Mouse (Mus musculus) right cerebral cortex, postnatal 36 days (tissue): ENCODE measurements at regions not wholly inside any gene's neighbourhood (a gene's known extent, or its start where the extent isn't known, plus 50 kb on each side); places are given as distances from the start of the nearest gene placed in this dataset.

ENCODE experiments used
- DNase-seq, 2 experiments: peaks; one replicate each; pipeline ENCODE4 v3.0.0; 2022; ENCODE audit warnings: low spot score in 2 of 2, mixed read lengths in 1 of 2

DNA sequence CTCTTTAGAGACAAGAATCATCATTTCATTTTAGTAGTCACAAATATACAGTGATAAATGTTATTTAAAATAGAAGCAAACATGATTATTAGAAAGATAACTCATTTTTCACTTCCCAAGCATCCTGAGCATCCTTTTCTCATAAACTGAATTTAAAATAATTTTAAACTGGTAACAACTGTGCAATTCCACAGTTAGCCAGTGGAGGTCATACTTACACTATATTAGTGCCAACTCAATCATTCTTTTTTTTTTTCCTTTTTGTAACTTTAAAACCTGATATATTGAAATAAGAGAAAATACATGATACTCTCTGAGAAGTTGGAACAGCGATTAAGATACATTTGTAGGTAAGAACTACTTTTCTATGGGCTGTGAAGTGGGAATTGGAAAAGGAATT is 113.2 kb upstream of the Gm17509 start:
- DNase-seq: no peak

DNA sequence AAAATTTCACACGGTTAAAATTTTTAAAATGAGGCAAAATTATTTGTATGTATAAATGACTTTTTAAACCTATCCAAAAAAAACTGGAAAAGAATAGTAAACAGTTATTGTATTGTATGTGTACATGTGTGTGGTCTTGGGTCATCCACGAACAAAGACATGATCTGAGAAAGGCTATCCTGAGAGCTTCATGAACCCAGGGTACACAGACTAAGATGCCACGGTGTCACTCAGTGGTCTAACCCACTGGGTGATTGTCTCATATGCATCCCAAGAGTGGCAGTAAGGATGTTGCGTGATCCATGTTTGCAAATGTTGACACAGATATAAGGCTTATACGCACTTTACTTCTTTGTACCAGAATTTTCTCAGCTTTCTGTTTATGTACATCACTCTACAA is 113.7 kb upstream of the Gm17509 start:
- no peak for DNase-seq

GRCm38 (mm10) chr13:117381086-117381595 is 160.3 kb upstream of the Gm17509 start:
- DNase-seq: no peak

GRCm38 (mm10) chr13:117383480-117384137 is 162.7 kb upstream of the Gm17509 start:
- DNase-seq: no peak

- DNase-seq: no peak
These were observed 169.4 kb upstream of the Gm17509 start for GRCm38 (mm10) chr13:117390287-117390686.

DNA sequence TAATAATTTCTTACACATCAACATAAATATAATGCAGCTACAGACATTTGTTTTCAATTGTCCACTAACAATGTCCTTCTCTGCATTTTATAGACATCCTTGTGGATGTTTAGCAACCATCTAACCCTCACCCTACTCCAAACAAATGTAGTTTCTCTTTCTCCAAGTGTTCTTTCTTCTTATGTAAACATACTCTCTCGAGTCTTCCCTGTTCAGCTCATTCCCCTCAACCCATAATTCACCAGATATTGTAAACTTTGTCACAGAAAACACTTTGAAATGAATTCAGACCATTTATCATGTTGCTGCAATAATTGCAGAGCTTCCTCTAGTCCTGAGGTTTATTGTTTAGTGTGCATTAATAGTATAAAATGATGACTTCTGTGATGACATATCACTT is 172.6 kb upstream of the Gm17509 start:
- DNase-seq: no peak

DNA sequence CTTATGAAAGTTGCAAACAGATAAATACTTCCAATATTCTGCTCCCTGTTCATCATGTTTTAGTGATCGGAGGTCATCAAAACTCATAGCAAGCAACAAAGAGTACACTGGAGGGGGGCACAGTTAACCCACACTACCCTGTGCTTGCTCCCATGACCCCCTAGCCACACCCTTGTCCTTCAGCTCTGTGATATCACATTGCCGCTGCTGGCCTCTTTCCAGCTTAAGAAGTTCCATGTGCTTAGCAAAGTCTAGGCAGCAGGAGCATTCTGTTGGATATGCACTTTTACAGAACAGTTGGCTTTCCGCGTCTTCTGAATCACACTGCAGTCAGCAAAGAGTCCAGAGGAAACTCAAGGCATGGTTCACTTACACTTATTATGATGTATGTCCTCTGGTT is 180.4 kb upstream of the Gm17509 start:
- peak in 1 of 2 experiments; percentile 1 for DNase-seq

GRCm38 (mm10) chr13:117409940-117410339 is 189.1 kb upstream of the Gm17509 start:
- no peak for DNase-seq

GRCm38 (mm10) chr13:117413616-117414015 is 188.5 kb upstream of the Hcn1 start:
- no peak for DNase-seq

DNA sequence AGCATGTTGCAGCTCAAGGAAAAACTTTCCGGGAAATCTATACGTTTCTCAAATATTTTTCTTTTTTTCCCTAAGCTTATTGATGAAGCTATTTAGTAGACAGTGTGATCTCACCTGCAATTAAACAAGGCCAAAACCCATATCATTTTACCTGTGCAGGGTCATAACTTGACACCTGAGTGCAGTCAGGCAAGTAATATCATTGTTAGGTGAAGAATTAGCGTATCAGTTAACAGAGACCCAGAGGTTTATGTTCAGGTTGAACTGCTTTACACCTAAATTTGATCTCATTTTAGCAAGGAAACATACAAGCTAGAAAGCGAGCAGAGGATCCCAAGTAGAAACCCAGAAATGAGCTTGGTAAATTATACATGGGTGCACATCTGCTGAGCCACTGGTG is 178.6 kb upstream of the Hcn1 start:
- no peak for DNase-seq

DNA sequence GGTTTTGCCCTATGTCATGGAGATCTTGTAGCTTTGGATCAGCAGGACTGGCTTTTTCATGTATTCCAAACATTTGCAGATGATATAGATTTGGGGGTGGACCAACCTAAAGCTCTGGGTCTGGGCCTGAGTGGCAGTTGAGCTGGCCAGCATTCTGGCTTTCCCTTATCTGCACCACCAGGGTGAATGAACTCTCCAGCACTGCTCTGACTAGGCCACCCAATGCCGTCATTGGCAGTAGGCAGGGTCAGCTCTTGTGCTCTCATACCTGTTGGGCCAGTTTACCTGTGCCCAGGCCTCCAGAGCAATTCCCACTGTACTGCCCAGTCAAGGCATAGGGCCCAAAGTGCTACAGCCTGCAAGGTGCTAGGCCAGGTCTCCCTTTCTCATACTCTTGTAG is 177.1 kb upstream of the Hcn1 start:
- DNase-seq: no peak

GRCm38 (mm10) chr13:117467407-117467806 is 134.7 kb upstream of the Hcn1 start:
- DNase-seq: no peak

DNA sequence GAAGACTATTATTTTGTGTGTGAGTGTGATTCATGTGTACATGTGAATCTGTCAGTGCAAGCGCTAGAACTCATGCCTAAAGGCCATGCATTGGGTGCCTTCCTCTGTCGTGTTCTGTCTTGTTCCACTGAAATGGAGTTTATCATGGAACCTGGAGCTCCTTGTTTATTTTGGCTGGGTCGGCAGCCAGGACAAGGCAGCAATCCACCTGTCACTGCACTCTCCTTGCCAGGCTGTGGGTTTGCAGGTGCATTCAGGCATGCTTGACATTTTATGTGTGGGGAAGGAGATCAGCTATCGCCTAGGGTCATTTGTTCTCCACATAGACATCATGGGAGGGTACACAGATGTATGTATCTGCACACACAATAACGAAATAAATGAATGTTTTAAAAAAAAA is 129.4 kb upstream of the Hcn1 start:
- DNase-seq: no peak

DNA sequence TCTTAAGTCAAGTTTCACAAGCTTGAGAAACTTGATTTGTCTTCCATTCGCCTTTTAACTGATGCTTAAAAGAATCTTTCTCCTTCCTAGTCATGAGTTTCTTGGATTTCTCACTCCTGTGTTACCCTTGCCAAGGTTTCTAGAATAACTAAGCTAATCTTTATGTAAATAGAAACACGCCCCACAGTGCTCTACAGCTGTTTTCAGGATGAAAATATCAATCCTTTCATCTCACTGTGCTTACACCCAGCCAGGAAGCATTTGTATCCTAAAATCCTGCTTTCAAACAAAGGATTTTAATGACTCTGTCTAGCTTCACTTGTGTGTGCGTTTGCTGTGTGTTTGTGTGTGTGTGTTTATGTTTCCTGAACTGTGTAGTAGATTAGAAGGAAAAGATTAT is 119.5 kb upstream of the Hcn1 start:
- no peak for DNase-seq

DNA sequence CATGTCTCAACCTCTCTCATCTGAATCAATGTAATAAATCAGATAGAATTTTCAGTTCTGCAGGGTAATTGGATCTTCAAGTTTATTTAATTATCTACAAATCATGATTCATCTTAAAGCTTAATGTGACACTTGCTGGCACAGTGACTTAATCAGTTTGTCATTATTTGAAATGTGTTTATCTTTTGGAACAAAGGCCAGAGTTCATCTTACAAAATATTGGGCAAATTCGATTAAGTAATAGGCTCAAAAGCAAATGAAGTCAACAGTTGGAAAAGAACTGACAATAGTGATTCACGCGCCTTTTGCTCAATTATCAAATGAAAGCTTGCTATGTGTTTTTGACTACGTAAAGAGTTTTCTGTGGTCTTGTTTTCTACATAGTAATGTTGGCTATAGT is 93.4 kb upstream of the Hcn1 start:
- DNase-seq: no peak

- peak; percentile 20 for DNase-seq
These were observed 52.0 kb upstream of the Hcn1 start for GRCm38 (mm10) chr13:117550108-117550507.
